Mouse (Mus musculus) spleen, postnatal 36 days (tissue): Measurements from ENCODE around the gene Gm4305.
"Not testable (repeated sequence)": the region's sequence is repeated elsewhere in the genome, so short reads cannot be mapped to it uniquely, and the experiment has no call there.

Experiments
- DNase-seq, 2 experiments: peaks; one replicate each; pipeline ENCODE4 v3.0.0; 2022; ENCODE audit warnings: low spot score in 2 of 2, mixed read lengths in 1 of 2

Gene Gm4305

DNA sequence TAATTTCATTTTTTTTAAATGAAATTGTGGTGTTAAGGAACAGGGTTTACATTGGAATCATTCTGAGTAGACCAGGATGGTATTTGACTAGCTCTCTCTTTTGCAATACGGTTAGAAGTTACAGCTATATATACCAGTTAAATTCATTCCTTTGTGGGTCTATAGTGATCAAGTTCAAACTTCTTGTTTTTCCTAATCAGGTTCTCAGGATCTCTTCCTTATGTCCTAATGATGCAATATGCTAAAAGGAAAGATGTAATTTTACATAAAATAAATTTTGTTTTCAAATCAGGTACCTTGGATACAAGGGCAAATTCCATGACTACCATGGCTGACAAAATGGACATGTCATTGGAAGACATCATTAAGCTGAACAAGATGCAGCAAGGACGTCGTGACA lies at the start of gene Gm4305:
Gm4305 (plus strand) TSS at position 301 of the 400 bp plus-strand sequence.
- not testable (repeated sequence) for DNase-seq

GRCm38 (mm10) chr10:100335376-100335775 lies 15.5 kb upstream of the Gm4305 start, which contains the start of gene Gm4301:
Gene Gm4301 (plus strand): TSS chr10:100335676.
- DNase-seq = not testable (repeated sequence)

GRCm38 (mm10) chr10:100340536-100340935 lies 10.4 kb upstream of the Gm4305 start, which contains the start of gene Gm4302:
Gene Gm4302 (plus strand): TSS chr10:100340836.
- DNase-seq = not testable (repeated sequence)

- not testable (repeated sequence) for DNase-seq
Observed at GRCm38 (mm10) chr10:100345672-100346071, 5.2 kb upstream of the Gm4305 start, which contains the start of gene Gm4303. Gene Gm4303 (plus strand): TSS chr10:100345972.

DNA sequence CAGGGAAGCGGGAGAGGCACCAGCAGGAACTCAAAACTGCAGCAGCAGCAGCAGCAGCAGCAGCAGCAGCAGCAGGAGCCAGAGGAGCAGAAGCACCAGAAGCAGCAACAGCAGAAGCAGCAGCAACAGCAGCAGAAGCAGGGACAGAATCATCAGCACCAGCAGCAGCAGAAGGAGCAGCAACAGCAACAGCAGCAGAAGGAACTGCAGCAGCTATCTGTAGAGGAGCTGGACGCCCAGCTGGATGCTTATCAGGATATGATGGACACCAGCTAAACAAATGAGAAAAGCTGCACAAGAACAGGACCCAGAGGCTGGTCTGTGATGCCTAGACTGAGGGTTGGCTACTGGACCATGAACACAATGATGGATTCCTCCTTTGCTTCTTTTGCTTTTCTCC lies 5.9 kb downstream of the Gm4305 start:
- peak; percentile 4 to 6 for DNase-seq

DNA sequence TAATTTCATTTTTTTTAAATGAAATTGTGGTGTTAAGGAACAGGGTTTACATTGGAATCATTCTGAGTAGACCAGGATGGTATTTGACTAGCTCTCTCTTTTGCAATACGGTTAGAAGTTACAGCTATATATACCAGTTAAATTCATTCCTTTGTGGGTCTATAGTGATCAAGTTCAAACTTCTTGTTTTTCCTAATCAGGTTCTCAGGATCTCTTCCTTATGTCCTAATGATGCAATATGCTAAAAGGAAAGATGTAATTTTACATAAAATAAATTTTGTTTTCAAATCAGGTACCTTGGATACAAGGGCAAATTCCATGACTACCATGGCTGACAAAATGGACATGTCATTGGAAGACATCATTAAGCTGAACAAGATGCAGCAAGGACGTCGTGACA lies 10.1 kb downstream of the Gm4305 start, which contains the start of gene Gm4307:
Gm4307 (plus strand) TSS at position 301 of the 400 bp plus-strand sequence.
- DNase-seq = not testable (repeated sequence)

- not testable (repeated sequence) for DNase-seq
Observed at GRCm38 (mm10) chr10:100382460-100382859, 31.6 kb downstream of the Gm4305 start, which contains the start of gene Gm4312. Gene Gm4312 (minus strand): TSS chr10:100382560.
